In genomic region chr19:24519732-24520409, GRCm38 (mm10) we compare ENCODE assay signal across 25 mouse cellular contexts. TPM values are rescaled to one million over a fixed set of nuclear protein-coding genes. Genes with fewer than 3 reads are reported as not detected.
A peak's percentile ranks its signal among the peaks of the same experiment; 100 is the strongest.
DNase-seq lines count a peak whose midpoint lies in the region; ATAC-seq and TF ChIP-seq lines count a peak whose summit lies in the region.
"Had no signal": no experiment of that assay in that cellular context is flagged by ENCODE, and none has a peak within 500 bp of the region (broad histone marks: within the 10 kb centered on the region; RNA-seq: fewer than 3 reads in every experiment).

No protein-coding gene starts in this region.

- H3K36me3 ChIP-seq in heart, embryonic 12.5 days = no peaks in the 10 kb centered on the region
- H3K36me3 ChIP-seq in intestine, embryonic 16.5 days (ENCODE audit: control insufficient read depth, insufficient read depth, low read length) = no peaks in the 10 kb centered on the region
- H3K36me3 ChIP-seq in liver, embryonic 14.5 days (replicated peaks; ENCODE audit: control insufficient read depth, insufficient read depth, low read depth) = no peaks in the 10 kb centered on the region
- H3K36me3 ChIP-seq: embryonic facial prominence, embryonic 10.5 days; embryonic facial prominence, embryonic 15.5 days; forebrain, embryonic 12.5 days; heart, embryonic 13.5 days; midbrain, embryonic 12.5 days; neural tube, embryonic 13.5 days had no signal

- intact Hi-C loops in heart, postnatal 36 days (cut with DNase I) = no loop called here
- intact Hi-C loops in gastrocnemius, adult 2 months (cut with DNase I) = no loop called here

- WGBS in heart, embryonic 12.5 days = 69% methylated on average over 6 of the region's 6 CpGs
- WGBS in intestine, embryonic 16.5 days = 62% methylated on average over 6 of the region's 6 CpGs
- WGBS in liver, embryonic 14.5 days (ENCODE audit: insufficient replicate concordance) = 44% methylated on average over 6 of the region's 6 CpGs

- H3K27me3 ChIP-seq in heart, embryonic 12.5 days (replicated peaks) = no peaks in the 10 kb centered on the region
- no peaks in the 10 kb centered on the region for H3K27me3 ChIP-seq in intestine, embryonic 16.5 days (replicated peaks; ENCODE audit: control insufficient read depth, insufficient read depth, low read length)
- H3K27me3 ChIP-seq in liver, embryonic 14.5 days (ENCODE audit: control insufficient read depth, insufficient read depth, low read length) = no peaks in the 10 kb centered on the region
- H3K27me3 ChIP-seq: embryonic facial prominence, embryonic 15.5 days; forebrain, embryonic 12.5 days; heart, embryonic 13.5 days; midbrain, embryonic 12.5 days; neural tube, embryonic 13.5 days had no signal

- peaks cover 62% of the 10 kb centered on the region for H3K4me1 ChIP-seq in heart, embryonic 12.5 days (replicated peaks)
- peaks cover 13% of the 10 kb centered on the region; the same call in 1 of the 2 replicates for H3K4me1 ChIP-seq in intestine, embryonic 16.5 days (ENCODE audit: control insufficient read depth, insufficient read depth, low read length)
- H3K4me1 ChIP-seq in liver, embryonic 14.5 days (replicated peaks; ENCODE audit: control insufficient read depth in 2 of 2, insufficient read depth in 2 of 2, low read length in 1 of 2) = peaks cover 49 to 52% of the 10 kb centered on the region in 2 experiments
- H3K4me1 ChIP-seq: embryonic facial prominence, embryonic 10.5 days; embryonic facial prominence, embryonic 15.5 days; forebrain, embryonic 12.5 days; midbrain, embryonic 12.5 days; neural tube, embryonic 13.5 days had no signal

- no peak overlapping the region for H3K4me3 ChIP-seq in heart, embryonic 12.5 days
- no peak overlapping the region for H3K4me3 ChIP-seq in intestine, embryonic 16.5 days (ENCODE audit: low read length)
- H3K4me3 ChIP-seq in liver, embryonic 14.5 days (ENCODE audit: insufficient read depth in 1 of 2, low read depth in 2 of 2, low read length in 2 of 2) = no peak overlapping the region
- no peak overlapping the region for H3K4me3 ChIP-seq in gastrocnemius, adult 2 months
- H3K4me3 ChIP-seq: embryonic facial prominence, embryonic 10.5 days; embryonic facial prominence, embryonic 15.5 days; forebrain, embryonic 12.5 days; heart, embryonic 13.5 days; midbrain, embryonic 12.5 days; neural tube, embryonic 13.5 days had no signal

- TF ChIP-seq EP300 in liver, embryonic 14.5 days (IDR thresholded peaks at IDR 0.05; ENCODE audit: low read depth) = no peak

- no peak overlapping the region for H3K9ac ChIP-seq in heart, embryonic 12.5 days
- H3K9ac ChIP-seq in intestine, embryonic 16.5 days (ENCODE audit: low read depth, low read length) = no peak overlapping the region
- H3K9ac ChIP-seq in liver, embryonic 14.5 days (replicated peaks) = no peak overlapping the region
- H3K9ac ChIP-seq: embryonic facial prominence, embryonic 15.5 days; forebrain, embryonic 12.5 days; heart, embryonic 13.5 days; midbrain, embryonic 12.5 days; neural tube, embryonic 13.5 days had no signal

- no peak for ATAC-seq in heart, embryonic 12.5 days (ENCODE audit: insufficient number of reproducible peaks, low FRiP score)
- ATAC-seq in intestine, embryonic 16.5 days = peak; percentile 82
- no peak for ATAC-seq in liver, embryonic 14.5 days (ENCODE audit: insufficient read depth)
- ATAC-seq: CD4-positive, CD25-positive, alpha-beta regulatory T cell, adult 4 months; hindbrain, postnatal 0 days had no signal

- no peaks in the 10 kb centered on the region for H3K9me3 ChIP-seq in heart, embryonic 12.5 days (replicated peaks)
- H3K9me3 ChIP-seq in intestine, embryonic 16.5 days (ENCODE audit: control insufficient read depth, low read length) = no peaks in the 10 kb centered on the region
- no peaks in the 10 kb centered on the region for H3K9me3 ChIP-seq in liver, embryonic 14.5 days (ENCODE audit: control insufficient read depth, low read length)
- H3K9me3 ChIP-seq: embryonic facial prominence, embryonic 10.5 days; embryonic facial prominence, embryonic 15.5 days; forebrain, embryonic 12.5 days; heart, embryonic 13.5 days; midbrain, embryonic 12.5 days; neural tube, embryonic 13.5 days had no signal

- no peak for TF ChIP-seq CTCF in liver, embryonic 14.5 days (IDR thresholded peaks at IDR 0.05; ENCODE audit: low read depth)
- no peak for TF ChIP-seq CTCF in gastrocnemius, adult 2 months (IDR thresholded peaks at IDR 0.05)

- DNase-seq in heart, postnatal 36 days = no peak
- no peak for DNase-seq in liver, embryonic 14.5 days (ENCODE audit: low read depth in 3 of 3, low spot score in 3 of 3)
- DNase-seq in urinary bladder, postnatal 4 days (ENCODE audit: low spot score in 2 of 2) = no peak
- no peak for DNase-seq in kidney, postnatal 10 days
- no peak for DNase-seq in gastrocnemius, adult 2 months
- DNase-seq: adrenal gland, postnatal 36 days; cerebellum, adult 8-10 months; cerebellum, postnatal 25 days; gastrocnemius, postnatal 14 days; heart, postnatal 10 days; kidney, adult 11 months; kidney, postnatal 25 days; lung, postnatal 36 days; thymus, postnatal 25 days had no signal

- H3K27ac ChIP-seq in heart, embryonic 12.5 days (ENCODE audit: poor library complexity, severe bottlenecking) = 0 out of 2 replicates have a peak overlapping the region, but pooled peaks have one; percentile 40
- H3K27ac ChIP-seq in intestine, embryonic 16.5 days (ENCODE audit: low read length) = peak overlapping the region; percentile 85
- H3K27ac ChIP-seq in liver, embryonic 14.5 days = peak overlapping the region; percentile 12; the same call in 1 of the 2 replicates
- H3K27ac ChIP-seq in gastrocnemius, adult 2 months = no peak overlapping the region
- H3K27ac ChIP-seq: embryonic facial prominence, embryonic 10.5 days; embryonic facial prominence, embryonic 15.5 days; forebrain, embryonic 12.5 days; hindbrain, postnatal 0 days; midbrain, embryonic 12.5 days; neural tube, embryonic 13.5 days had no signal

- no peak overlapping the region for H3K4me2 ChIP-seq in heart, embryonic 12.5 days
- no peak overlapping the region for H3K4me2 ChIP-seq in intestine, embryonic 16.5 days (ENCODE audit: low read depth, low read length)
- no peak overlapping the region for H3K4me2 ChIP-seq in liver, embryonic 14.5 days (ENCODE audit: low read depth)
- H3K4me2 ChIP-seq: embryonic facial prominence, embryonic 15.5 days; forebrain, embryonic 12.5 days; midbrain, embryonic 12.5 days; neural tube, embryonic 13.5 days had no signal

RNA-seq across cellular contexts. Expression of gene Pip5k1b, which starts 35.8 kb away (rescaled TPM):
- polyA plus RNA-seq in heart, embryonic 12.5 days (2016; fragmentation: Nextera tagmentation; extraction: Ambion mirVana) = 8.6 and 9.4 TPM in 2 replicates
- 10 to 100 TPM; 22.1 to 27.5 TPM for total RNA-seq in heart, postnatal 36 days (2021)
- polyA plus RNA-seq in intestine, embryonic 16.5 days (2015; fragmentation: Nextera tagmentation; extraction: Ambion mirVana) = 22.1 and 26.1 TPM in 2 replicates
- 6.9 and 8.1 TPM in 2 replicates for polyA plus RNA-seq in liver, embryonic 14.5 days (2012; rRNA removed)
- polyA plus RNA-seq in liver, embryonic 14.5 days (2014; fragmentation: Nextera tagmentation; extraction: Ambion mirVana) = 10.8 and 11.9 TPM in 2 replicates
- total RNA-seq in gastrocnemius, adult 2 months (2021) = under 1 TPM; 0.23 to 0.53 TPM
- polyA plus RNA-seq: liver, adult 2 months had no signal

RNA-seq across cellular contexts. Expression of gene Fam122a, which starts 42.7 kb away (rescaled TPM):
- polyA plus RNA-seq in heart, embryonic 12.5 days (2016; fragmentation: Nextera tagmentation; extraction: Ambion mirVana) = 53.4 and 56.1 TPM in 2 replicates
- total RNA-seq in heart, postnatal 36 days (2021) = 10 to 100 TPM; 22.2 to 22.7 TPM
- 35.2 and 37.5 TPM in 2 replicates for polyA plus RNA-seq in intestine, embryonic 16.5 days (2015; fragmentation: Nextera tagmentation; extraction: Ambion mirVana)
- polyA plus RNA-seq in liver, embryonic 14.5 days (2012; rRNA removed) = 13.0 and 14.9 TPM in 2 replicates
- 22.8 and 25.4 TPM in 2 replicates for polyA plus RNA-seq in liver, embryonic 14.5 days (2014; fragmentation: Nextera tagmentation; extraction: Ambion mirVana)
- total RNA-seq in gastrocnemius, adult 2 months (2021) = 10 to 100 TPM; 21.8 to 23.5 TPM
